Mouse (Mus musculus) C2C12 (cell line): ENCODE data around the gene Ormdl3.

Experiments used
- CTCF ChIP-seq: IDR thresholded peaks from one replicate; pipeline ENCODE4 v1.5.1; 2011; ENCODE audit not compliant: control insufficient read depth, insufficient read depth, insufficient read length
- FOSL1 ChIP-seq: IDR thresholded peaks from one replicate; pipeline ENCODE4 v1.8.0; 2011; ENCODE audit warnings: mild to moderate bottlenecking, low read length; ENCODE audit not compliant: poor library complexity, insufficient read depth, severe bottlenecking
- MYOG ChIP-seq: IDR thresholded peaks from one replicate; pipeline ENCODE4 v1.6.1; 2011; ENCODE audit not compliant: control insufficient read depth, insufficient read length; ENCODE audit errors: extremely low read depth

GRCm38 (mm10) chr11:98595021-98595420, 7.9 kb upstream of the Ormdl3 start:
- TF ChIP-seq CTCF (no peak), FOSL1 (no peak), MYOG (no peak)
